Mouse (Mus musculus): ENCODE data around the gene Pld2. TPM values are rescaled to one million over a fixed set of nuclear protein-coding genes. Genes with fewer than 3 reads are reported as not detected.
"Not testable (repeated sequence)": the region's sequence is repeated elsewhere in the genome, so short reads cannot be mapped to it uniquely, and the experiment has no call there.

Gene Pld2
- polyA plus RNA-seq, 1 experiment = 19.7 TPM

GRCm38 (mm10) chr11:70551526-70551925, 11.7 kb downstream of the Pld2 start:
- Histone ChIP-seq H3K27ac (ENCODE audit: insufficient read depth, low read length) (no peak overlapping the region), H3K4me1 (ENCODE audit: control insufficient read depth, insufficient read depth, low read length) (no peaks in the 10 kb centered on the region), H3K4me3 (ENCODE audit: insufficient read depth, low read length) (no peak overlapping the region)
- TF ChIP-seq CTCF (IDR thresholded peaks at IDR 0.05; ENCODE audit: borderline replicate concordance, insufficient read depth, low read length) = no peak

DNA sequence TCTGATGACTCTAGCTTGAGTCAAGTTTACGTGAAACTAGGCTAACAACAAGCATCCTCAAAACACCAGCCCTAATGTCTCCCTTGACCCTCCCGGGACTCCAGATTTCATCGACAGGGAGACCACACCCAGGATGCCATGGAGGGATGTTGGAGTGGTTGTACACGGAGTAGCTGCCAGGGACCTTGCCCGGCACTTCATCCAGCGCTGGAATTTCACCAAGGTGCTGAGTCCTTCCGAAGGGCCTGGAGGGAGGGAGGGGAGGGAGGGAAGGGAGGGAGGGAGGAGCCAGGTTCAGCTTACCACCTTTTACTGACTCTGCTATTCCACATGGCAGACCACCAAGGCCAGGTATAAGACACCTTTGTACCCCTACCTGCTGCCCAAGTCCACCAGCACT, 14.1 kb downstream of the Pld2 start:
- TF ChIP-seq CTCF (IDR thresholded peaks at IDR 0.05; ENCODE audit: borderline replicate concordance, insufficient read depth, low read length) = no peak
- no peak for TF ChIP-seq POLR2A (IDR thresholded peaks at IDR 0.05; ENCODE audit: low read depth, low read length)
- Histone ChIP-seq H3K27ac (ENCODE audit: insufficient read depth, low read length) (no peak overlapping the region), H3K4me1 (ENCODE audit: control insufficient read depth, insufficient read depth, low read length) (no peaks in the 10 kb centered on the region), H3K4me3 (ENCODE audit: insufficient read depth, low read length) (no peak overlapping the region)

DNA sequence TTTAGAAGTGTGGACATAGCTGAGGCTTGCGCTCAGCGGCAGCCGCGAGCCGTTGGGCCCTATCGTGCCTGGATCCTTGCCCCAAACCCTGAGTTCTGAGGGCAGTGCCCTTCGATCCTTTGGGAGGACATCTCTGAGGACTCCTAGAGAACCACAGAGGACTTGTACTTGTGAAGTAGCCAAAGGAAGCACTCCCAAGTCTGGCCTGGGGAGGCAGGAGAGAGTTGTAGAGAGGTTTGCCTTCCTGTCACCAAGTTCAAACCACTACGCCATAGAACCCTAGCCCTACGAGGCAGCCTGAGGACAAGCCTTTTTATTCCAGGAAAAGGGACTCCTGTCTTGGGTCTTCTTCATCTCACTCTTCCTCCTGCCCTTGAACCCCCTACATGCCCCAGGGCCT, 17.7 kb downstream of the Pld2 start:
- TF ChIP-seq CTCF (IDR thresholded peaks at IDR 0.05; ENCODE audit: borderline replicate concordance, insufficient read depth, low read length) (no peak), POLR2A (IDR thresholded peaks at IDR 0.05; ENCODE audit: low read depth, low read length) (no peak)
- Histone ChIP-seq H3K4me1 (ENCODE audit: control insufficient read depth, insufficient read depth, low read length) (no peaks in the 10 kb centered on the region), H3K27ac (ENCODE audit: insufficient read depth, low read length) (no peak overlapping the region), H3K4me3 (ENCODE audit: insufficient read depth, low read length) (no peak overlapping the region)

DNA sequence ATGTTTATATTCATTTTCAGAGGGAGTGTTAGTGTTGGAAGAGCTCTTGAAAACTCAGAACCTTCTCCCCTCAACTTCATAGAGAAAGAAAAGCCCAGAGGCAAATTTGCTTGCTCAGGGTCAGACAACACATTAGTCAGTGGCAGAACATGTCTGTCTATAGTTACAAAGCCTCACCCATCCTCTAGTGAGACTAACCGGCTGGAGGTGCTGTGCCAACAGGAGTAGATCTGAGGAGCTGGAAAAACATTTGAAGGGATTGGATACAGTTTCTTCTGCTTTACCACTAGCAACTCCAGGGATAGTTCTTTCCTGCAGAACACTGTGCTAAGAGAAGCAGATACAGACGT, 22.0 kb downstream of the Pld2 start:
- Histone ChIP-seq H3K4me1 (ENCODE audit: control insufficient read depth, insufficient read depth, low read length) (no peaks in the 10 kb centered on the region), H3K27ac (ENCODE audit: insufficient read depth, low read length) (peak overlapping the region; percentile 68), H3K4me3 (ENCODE audit: insufficient read depth, low read length) (peak overlapping the region; percentile 68)
- TF ChIP-seq CTCF (IDR thresholded peaks at IDR 0.05; ENCODE audit: borderline replicate concordance, insufficient read depth, low read length) (no peak), POLR2A (IDR thresholded peaks at IDR 0.05; ENCODE audit: low read depth, low read length) (no peak; the same call in 1 of the 2 replicates)

DNA sequence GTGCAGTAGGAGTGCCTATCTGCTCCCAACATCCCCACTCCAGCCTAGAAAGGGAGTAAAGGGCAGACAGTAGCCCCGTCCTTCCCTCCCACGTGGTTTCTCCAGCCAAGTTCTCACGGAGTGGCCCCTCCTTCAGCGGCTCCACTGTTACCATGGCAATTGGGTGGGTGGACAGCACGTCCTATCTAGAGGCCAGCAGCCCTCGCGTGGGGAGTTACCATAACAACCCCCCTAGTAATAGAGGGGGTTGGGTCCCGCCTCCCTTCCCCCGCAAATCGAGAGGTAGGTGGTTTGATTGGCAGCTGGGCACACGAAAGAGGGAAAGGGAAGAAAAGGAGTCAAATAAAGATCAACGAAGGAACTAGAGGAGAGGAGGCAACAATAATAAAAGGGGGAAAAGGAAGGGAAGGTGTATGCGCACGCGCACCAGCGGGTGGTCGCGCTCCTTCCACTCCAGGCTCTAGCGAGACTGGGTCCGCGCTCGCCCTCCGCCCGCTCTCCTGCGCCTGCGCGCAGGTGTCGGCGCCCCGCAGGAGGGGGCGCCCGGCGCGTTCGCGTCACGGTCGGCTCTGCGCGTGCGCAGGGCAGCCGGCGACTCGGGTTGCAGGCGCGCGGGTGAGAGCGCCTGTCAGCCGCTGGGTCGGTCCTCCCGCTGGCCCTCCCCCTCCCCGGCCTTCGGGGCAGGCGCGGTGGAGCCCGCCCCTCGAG, 22.6 kb downstream of the Pld2 start, which contains the start of gene Mink1:
TSS of gene Mink1 (plus strand) at position 595 of the 708 bp plus-strand sequence.
- Histone ChIP-seq H3K4me3 (ENCODE audit: insufficient read depth, low read length) (peak within 1 kb of the TSS; percentile 68), H3K4me1 (ENCODE audit: control insufficient read depth, insufficient read depth, low read length) (no peaks in the 10 kb centered on the region), H3K27ac (ENCODE audit: insufficient read depth, low read length) (peak within 1 kb of the TSS; percentile 82)
- no peak for TF ChIP-seq CTCF (IDR thresholded peaks at IDR 0.05; ENCODE audit: borderline replicate concordance, insufficient read depth, low read length)
- peak; percentile 56 for TF ChIP-seq POLR2A (IDR thresholded peaks at IDR 0.05; ENCODE audit: low read depth, low read length)

- TF ChIP-seq POLR2A (IDR thresholded peaks at IDR 0.05; ENCODE audit: low read depth, low read length) (no peak), CTCF (IDR thresholded peaks at IDR 0.05; ENCODE audit: borderline replicate concordance, insufficient read depth, low read length) (no peak)
- no peaks in the 10 kb centered on the region for H3K4me1 ChIP-seq (ENCODE audit: control insufficient read depth, insufficient read depth, low read length)
- H3K27ac ChIP-seq (ENCODE audit: insufficient read depth, low read length) = no peak overlapping the region
- peak overlapping the region; percentile 68 for H3K4me3 ChIP-seq (ENCODE audit: insufficient read depth, low read length)
Measured at GRCm38 (mm10) chr11:70562995-70563469, 23.2 kb downstream of the Pld2 start.

- peak overlapping the region; percentile 68 for H3K4me3 ChIP-seq (ENCODE audit: insufficient read depth, low read length)
- no peak overlapping the region for H3K27ac ChIP-seq (ENCODE audit: insufficient read depth, low read length)
- H3K4me1 ChIP-seq (ENCODE audit: control insufficient read depth, insufficient read depth, low read length) = no peaks in the 10 kb centered on the region
- TF ChIP-seq POLR2A (IDR thresholded peaks at IDR 0.05; ENCODE audit: low read depth, low read length) = no peak
- TF ChIP-seq CTCF (IDR thresholded peaks at IDR 0.05; ENCODE audit: borderline replicate concordance, insufficient read depth, low read length) = no peak
Measured at GRCm38 (mm10) chr11:70563470-70564275, 23.8 kb downstream of the Pld2 start.

- TF ChIP-seq CTCF (IDR thresholded peaks at IDR 0.05; ENCODE audit: borderline replicate concordance, insufficient read depth, low read length) (no peak), POLR2A (IDR thresholded peaks at IDR 0.05; ENCODE audit: low read depth, low read length) (no peak)
- H3K4me1 ChIP-seq (ENCODE audit: control insufficient read depth, insufficient read depth, low read length) = no peaks in the 10 kb centered on the region
- peak overlapping the region; percentile 68 for H3K4me3 ChIP-seq (ENCODE audit: insufficient read depth, low read length)
- H3K27ac ChIP-seq (ENCODE audit: insufficient read depth, low read length) = no peak overlapping the region
Measured at GRCm38 (mm10) chr11:70564276-70564873, 24.5 kb downstream of the Pld2 start.

DNA sequence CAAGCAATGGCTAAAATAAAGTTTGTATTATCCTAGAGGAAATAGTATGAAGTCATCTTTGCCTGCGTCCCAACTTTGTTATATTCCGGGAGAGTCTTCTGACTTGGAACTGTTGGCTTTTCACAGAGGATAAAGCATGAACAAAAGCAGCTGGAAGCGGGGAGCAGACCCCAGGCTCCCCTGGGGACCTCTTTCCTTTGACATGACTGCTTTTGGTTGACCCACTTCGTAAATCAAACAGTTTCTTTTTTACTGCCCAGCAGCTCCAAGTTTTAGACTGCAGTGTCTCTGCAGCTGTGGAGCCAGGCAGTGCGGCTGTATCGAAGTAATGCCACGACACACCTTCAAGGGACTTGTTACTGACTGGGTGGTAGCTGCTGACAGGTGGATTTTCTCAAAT, 26.7 kb downstream of the Pld2 start:
- Histone ChIP-seq H3K4me3 (ENCODE audit: insufficient read depth, low read length) (no peak overlapping the region), H3K27ac (ENCODE audit: insufficient read depth, low read length) (no peak overlapping the region), H3K4me1 (ENCODE audit: control insufficient read depth, insufficient read depth, low read length) (no peaks in the 10 kb centered on the region; the same call in 1 of the 2 replicates)
- TF ChIP-seq POLR2A (IDR thresholded peaks at IDR 0.05; ENCODE audit: low read depth, low read length) (no peak), CTCF (IDR thresholded peaks at IDR 0.05; ENCODE audit: borderline replicate concordance, insufficient read depth, low read length) (no peak)

- not testable (repeated sequence) for H3K4me3 ChIP-seq (ENCODE audit: insufficient read depth, low read length); H3K27ac ChIP-seq (ENCODE audit: insufficient read depth, low read length)
- peaks cover 16% of the 10 kb centered on the region for H3K4me1 ChIP-seq (ENCODE audit: control insufficient read depth, insufficient read depth, low read length)
Measured at GRCm38 (mm10) chr11:70570614-70571013, 30.8 kb downstream of the Pld2 start.

Data from embryonic fibroblast, embryonic 13.5 days (primary cell).